Mouse (Mus musculus) midbrain, embryonic 14.5 days (tissue): ENCODE results near the gene Pdhb. TPM values are rescaled to one million over a fixed set of nuclear protein-coding genes. Genes with fewer than 3 reads are reported as not detected.
A peak's percentile ranks its signal among the peaks of the same experiment; 100 is the strongest.

Source experiments
- ATAC-seq: fragments of 200-750 bp; cut with Nextera tagmentation; 2 replicates; pipeline ENCODE4 v1.8.0; 2017; ENCODE audit warnings: moderate number of reproducible peaks, moderate library complexity; ENCODE audit not compliant: low FRiP score, low TSS enrichment
- DNase-seq: peaks from one replicate; pipeline ENCODE4 v3.0.0-alpha.2; 2015
- H3K27ac ChIP-seq: fragments of 300-500 bp; sonication (generic); replicated peaks from 2 replicates; pipeline ENCODE4 v1.5.1; 2014; ENCODE audit warnings: mild to moderate bottlenecking, low read depth, low read length, moderate library complexity
- H3K27me3 ChIP-seq: fragments of 300-500 bp; sonication (generic); 2 replicates; pipeline ENCODE4 v1.6.1; 2014; ENCODE audit warnings: low read length, control low read depth, mixed read lengths; ENCODE audit not compliant: control insufficient read depth, insufficient read depth
- H3K36me3 ChIP-seq: fragments of 300-500 bp; sonication (generic); 2 replicates; pipeline ENCODE4 v1.6.1; 2014; ENCODE audit warnings: low read length, control low read depth; ENCODE audit not compliant: control insufficient read depth, insufficient read depth
- H3K4me1 ChIP-seq: fragments of 300-500 bp; sonication (generic); 2 replicates; pipeline ENCODE4 v1.6.1; 2014; ENCODE audit warnings: mild to moderate bottlenecking, antibody characterized with exemption, low read length, control low read depth; ENCODE audit not compliant: control insufficient read depth, insufficient read depth
- H3K4me2 ChIP-seq: fragments of 300-500 bp; sonication (generic); 2 replicates; pipeline ENCODE4 v1.6.1; 2014; ENCODE audit warnings: mild to moderate bottlenecking, low read length, moderate library complexity
- H3K4me3 ChIP-seq: fragments of 300-500 bp; sonication (generic); replicated peaks from 2 replicates; pipeline ENCODE4 v1.5.1; 2014; ENCODE audit warnings: low read depth, low read length
- H3K9ac ChIP-seq: fragments of 300-500 bp; sonication (generic); replicated peaks from 2 replicates; pipeline ENCODE4 v1.6.1; 2014; ENCODE audit warnings: mild to moderate bottlenecking, low read length, moderate library complexity
- H3K9me3 ChIP-seq: fragments of 300-500 bp; sonication (generic); 2 replicates; pipeline ENCODE4 v1.6.1; 2016; ENCODE audit warnings: low read length, control low read depth, mixed read lengths; ENCODE audit not compliant: control insufficient read depth
- WGBS: fragments of 180-500 bp; shearing (Covaris S2); extraction: QIAGEN DNeasy Blood & Tissue Kit; methylation state at CpG from one replicate; pipeline ENCODE4 v1.1.7; 2014; 5-methylcytosine and 5-hydroxymethylcytosine counted together
- polyA plus RNA-seq: library from polyadenylated mRNA; unstranded; fragments of >200 nt; fragmentation: Nextera tagmentation; extraction: Ambion mirVana; gene quantifications from 2 replicates; pipeline ENCODE4 v1.2.1, GENCODE M21; 2014

The Pdhb gene
- polyA plus RNA-seq, 1 experiment from 2014 or later = 242 TPM

- 13% methylated on average over 21 of the region's 21 CpGs for WGBS
- H3K9me3 ChIP-seq = no peaks in the 10 kb centered on the region
- H3K27ac ChIP-seq = no peak overlapping the region
- DNase-seq (peak; percentile 39), ATAC-seq (no peak)
- H3K4me2 ChIP-seq = peak overlapping the region; percentile 87
- peak overlapping the region; percentile 79; the same call in 1 of the 2 replicates for H3K9ac ChIP-seq
- peak overlapping the region; percentile 56 for H3K4me3 ChIP-seq
- H3K36me3 ChIP-seq = no peaks in the 10 kb centered on the region
- H3K27me3 ChIP-seq = peaks cover 15% of the 10 kb centered on the region
- peaks cover 19% of the 10 kb centered on the region; the same call in 1 of the 2 replicates for H3K4me1 ChIP-seq
Observed at GRCm38 (mm10) chr14:8215208-8215778, 42.5 kb upstream of the Pdhb start.

GRCm38 (mm10) chr14:8214299-8215207, 41.7 kb upstream of the Pdhb start:
- DNase-seq (peak; percentile 88), ATAC-seq (peak; percentile 88)
- peak overlapping the region; percentile 92 for H3K27ac ChIP-seq
- H3K27me3 ChIP-seq = peaks cover 15% of the 10 kb centered on the region
- WGBS = 2% methylated on average over 62 of the region's 63 CpGs
- peaks cover 19% of the 10 kb centered on the region; the same call in 1 of the 2 replicates for H3K4me1 ChIP-seq
- peak overlapping the region; percentile 87 for H3K4me2 ChIP-seq
- no peaks in the 10 kb centered on the region for H3K36me3 ChIP-seq
- peak overlapping the region; percentile 56 for H3K4me3 ChIP-seq
- no peaks in the 10 kb centered on the region for H3K9me3 ChIP-seq
- peak overlapping the region; percentile 79 for H3K9ac ChIP-seq

GRCm38 (mm10) chr14:8213803-8214224, 41.0 kb upstream of the Pdhb start, which contains the start of gene Kctd6:
Gene Kctd6 (plus strand): TSS chr14:8214140.
- H3K27ac ChIP-seq = peak within 1 kb of the TSS; percentile 92
- ATAC-seq (peak; percentile 98), DNase-seq (peak; percentile 98)
- H3K36me3 ChIP-seq = no peaks in the 10 kb centered on the region
- H3K9ac ChIP-seq = peak within 1 kb of the TSS; percentile 79
- 1% methylated on average over 23 of the region's 49 CpGs for WGBS
- no peaks in the 10 kb centered on the region for H3K9me3 ChIP-seq
- H3K27me3 ChIP-seq = peaks cover 15% of the 10 kb centered on the region
- peaks cover 18% of the 10 kb centered on the region; the same call in 1 of the 2 replicates for H3K4me1 ChIP-seq
- H3K4me3 ChIP-seq = peak within 1 kb of the TSS; percentile 56
- H3K4me2 ChIP-seq = peak within 1 kb of the TSS; percentile 87

GRCm38 (mm10) chr14:8212996-8213395, 40.2 kb upstream of the Pdhb start:
- DNase-seq (no peak), ATAC-seq (no peak)
- H3K36me3 ChIP-seq = no peaks in the 10 kb centered on the region
- H3K9me3 ChIP-seq = no peaks in the 10 kb centered on the region
- H3K27me3 ChIP-seq = peaks cover 12% of the 10 kb centered on the region
- no peak overlapping the region for H3K9ac ChIP-seq
- no peak overlapping the region for H3K4me3 ChIP-seq
- H3K4me1 ChIP-seq = peaks cover 12% of the 10 kb centered on the region; the same call in 1 of the 2 replicates
- no peak overlapping the region for H3K4me2 ChIP-seq
- WGBS = 74% methylated on average over 2 of the region's 2 CpGs
- no peak overlapping the region for H3K27ac ChIP-seq

- Histone ChIP-seq H3K27me3 (no peaks in the 10 kb centered on the region), H3K4me1 (peaks cover 4% of the 10 kb centered on the region; the same call in 1 of the 2 replicates), H3K27ac (no peak overlapping the region), H3K36me3 (no peaks in the 10 kb centered on the region), H3K4me2 (no peak overlapping the region), H3K9ac (no peak overlapping the region), H3K4me3 (no peak overlapping the region), H3K9me3 (no peaks in the 10 kb centered on the region)
- 81% methylated on average over 2 of the region's 2 CpGs for WGBS
- no peak for ATAC-seq
- DNase-seq = no peak
Observed at GRCm38 (mm10) chr14:8209896-8210295, 37.1 kb upstream of the Pdhb start.

GRCm38 (mm10) chr14:8208876-8209275, 36.1 kb upstream of the Pdhb start:
- H3K36me3 ChIP-seq = no peaks in the 10 kb centered on the region
- H3K9me3 ChIP-seq = no peaks in the 10 kb centered on the region
- no peak overlapping the region for H3K9ac ChIP-seq
- no peaks in the 10 kb centered on the region for H3K27me3 ChIP-seq
- no peak overlapping the region for H3K27ac ChIP-seq
- ATAC-seq (no peak), DNase-seq (no peak)
- H3K4me1 ChIP-seq = no peaks in the 10 kb centered on the region
- no peak overlapping the region for H3K4me2 ChIP-seq
- H3K4me3 ChIP-seq = no peak overlapping the region
- WGBS = 72% methylated on average over 3 of the region's 3 CpGs

GRCm38 (mm10) chr14:8207543-8207942, 34.7 kb upstream of the Pdhb start:
- no peaks in the 10 kb centered on the region for H3K9me3 ChIP-seq
- no peaks in the 10 kb centered on the region for H3K27me3 ChIP-seq
- H3K9ac ChIP-seq = no peak overlapping the region
- no peaks in the 10 kb centered on the region for H3K4me1 ChIP-seq
- ATAC-seq (no peak), DNase-seq (no peak)
- 58% methylated on average over 5 of the region's 5 CpGs for WGBS
- no peak overlapping the region for H3K27ac ChIP-seq
- no peaks in the 10 kb centered on the region for H3K36me3 ChIP-seq
- H3K4me2 ChIP-seq = no peak overlapping the region
- no peak overlapping the region for H3K4me3 ChIP-seq

- ATAC-seq = peak; percentile 59; the same call in 1 of the 2 replicates
Observed at GRCm38 (mm10) chr14:8207105-8207504, 34.3 kb upstream of the Pdhb start.

More at GRCm38 (mm10) chr14:8207105-8207504, 34.3 kb upstream of the Pdhb start:
- Histone ChIP-seq H3K4me2 (no peak overlapping the region), H3K9me3 (no peaks in the 10 kb centered on the region), H3K36me3 (no peaks in the 10 kb centered on the region), H3K27ac (no peak overlapping the region), H3K4me1 (no peaks in the 10 kb centered on the region), H3K9ac (no peak overlapping the region), H3K4me3 (no peak overlapping the region), H3K27me3 (no peaks in the 10 kb centered on the region)
- no peak for DNase-seq
- 6% methylated on average over 5 of the region's 5 CpGs for WGBS
